Mouse (Mus musculus) urinary bladder, postnatal 10 days (tissue): ENCODE data around the gene Rab3il1.

Experiments used
- DNase-seq: peaks from one replicate; pipeline ENCODE4 v3.0.0; 2022; ENCODE audit warnings: low spot score

The Rab3il1 gene

GRCm38 (mm10) chr19:10013913-10014312, 12.4 kb downstream of the Rab3il1 start:
- no peak for DNase-seq

DNA sequence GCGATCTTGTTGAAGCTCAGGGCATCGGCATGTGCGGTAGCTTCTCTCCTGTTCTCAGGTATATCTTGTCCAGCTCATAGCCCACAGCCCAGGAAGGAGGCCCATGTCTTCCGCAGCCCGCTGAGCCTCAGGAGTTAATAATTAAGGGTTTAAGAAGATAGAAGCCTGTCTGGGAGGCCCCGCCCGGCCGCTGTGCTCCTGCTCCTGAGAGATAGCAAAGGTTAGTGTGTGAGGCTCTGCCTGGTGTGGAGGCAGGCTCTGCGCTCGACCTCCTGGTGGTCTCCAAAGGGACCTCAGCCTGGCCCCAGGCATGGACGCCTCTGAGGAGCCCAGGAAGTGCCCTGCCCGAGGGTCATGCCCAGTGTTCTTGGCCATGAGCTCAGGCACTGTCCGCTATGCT, 13.4 kb downstream of the Rab3il1 start:
- no peak for DNase-seq

GRCm38 (mm10) chr19:10015442-10015841, 14.0 kb downstream of the Rab3il1 start:
- DNase-seq, result no peak

GRCm38 (mm10) chr19:10016151-10016550, 14.7 kb downstream of the Rab3il1 start:
- no peak for DNase-seq

GRCm38 (mm10) chr19:10017637-10018526, 16.4 kb downstream of the Rab3il1 start:
- peak; percentile 47 for DNase-seq

DNA sequence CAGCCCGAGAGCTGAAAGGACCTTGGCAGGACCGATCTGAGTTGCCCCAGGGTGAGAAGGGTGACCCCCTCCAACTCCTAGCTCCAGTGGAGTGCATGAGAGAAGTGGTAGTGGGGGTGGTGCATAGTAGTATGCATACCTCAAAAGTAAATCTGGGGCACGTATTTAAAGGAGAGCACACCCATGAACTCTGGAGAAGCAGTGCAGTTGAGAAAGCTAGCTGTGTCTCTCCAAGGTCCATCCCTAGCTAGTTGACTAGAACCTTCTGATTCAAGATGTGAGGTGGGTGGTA, 17.0 kb downstream of the Rab3il1 start:
- DNase-seq, result no peak

- DNase-seq, result no peak
Observed at GRCm38 (mm10) chr19:10019214-10019760, 17.8 kb downstream of the Rab3il1 start.

DNA sequence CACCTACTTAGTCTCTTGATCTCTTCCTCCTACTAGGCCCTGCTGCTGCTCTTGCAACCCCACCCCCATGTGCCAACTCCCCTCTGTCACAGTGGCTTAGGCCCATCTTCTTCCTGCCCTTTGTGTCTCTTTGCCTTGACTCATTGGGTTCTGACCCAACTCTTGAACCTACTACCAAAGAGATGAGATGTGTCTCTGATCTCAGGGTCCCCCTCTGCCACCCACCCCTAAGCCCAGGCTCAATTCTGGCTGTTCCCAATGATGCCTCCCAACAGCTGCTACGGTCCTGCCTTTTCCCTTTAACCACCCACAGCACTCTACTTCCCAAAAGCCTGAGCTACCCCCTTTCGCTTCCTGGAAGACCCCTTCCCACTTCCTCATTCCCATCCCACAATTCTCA, 20.5 kb downstream of the Rab3il1 start:
- DNase-seq, result no peak

DNA sequence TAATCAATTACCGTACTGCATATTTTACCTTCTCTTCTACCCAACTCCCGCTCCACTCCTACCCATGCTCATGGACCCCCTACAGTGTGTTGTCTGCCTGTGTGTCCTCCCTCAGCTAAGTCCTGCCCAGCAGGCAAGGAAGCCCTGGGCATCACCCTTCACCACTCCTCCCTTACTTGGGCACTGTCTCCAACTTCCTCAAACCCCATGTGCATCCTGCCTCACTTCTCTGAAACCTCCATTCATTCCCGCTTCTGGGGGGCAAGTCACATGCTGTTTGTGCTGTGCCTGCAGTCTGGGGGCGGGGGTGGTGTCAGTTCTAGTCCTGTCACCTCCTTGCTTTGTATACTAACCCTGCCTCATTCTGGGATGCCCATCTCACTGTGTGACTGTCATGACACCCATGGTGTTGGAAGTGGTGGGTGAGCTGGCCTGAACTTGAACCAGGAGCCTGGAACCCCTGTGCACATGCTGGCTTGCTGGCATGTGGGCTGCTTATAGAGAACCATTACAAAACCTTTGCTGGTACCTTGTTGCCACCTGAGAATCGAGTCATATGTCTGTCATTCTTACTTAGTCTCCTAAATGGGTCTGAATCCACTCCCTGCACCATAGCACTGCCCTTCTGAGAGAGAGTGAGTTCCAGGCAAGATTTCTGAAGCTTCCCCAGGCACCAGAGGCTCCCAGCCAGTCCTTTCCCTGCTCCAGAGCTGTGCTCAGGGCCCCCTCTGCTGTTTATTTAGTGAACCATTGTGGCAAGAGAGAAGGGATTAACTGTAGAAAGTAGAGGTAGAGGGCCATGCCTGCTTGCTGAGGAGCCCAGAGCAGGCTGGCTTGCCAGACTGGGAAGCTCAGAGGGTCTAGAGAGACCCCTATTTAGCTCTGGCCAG, 21.2 kb downstream of the Rab3il1 start:
- DNase-seq, result no peak

DNA sequence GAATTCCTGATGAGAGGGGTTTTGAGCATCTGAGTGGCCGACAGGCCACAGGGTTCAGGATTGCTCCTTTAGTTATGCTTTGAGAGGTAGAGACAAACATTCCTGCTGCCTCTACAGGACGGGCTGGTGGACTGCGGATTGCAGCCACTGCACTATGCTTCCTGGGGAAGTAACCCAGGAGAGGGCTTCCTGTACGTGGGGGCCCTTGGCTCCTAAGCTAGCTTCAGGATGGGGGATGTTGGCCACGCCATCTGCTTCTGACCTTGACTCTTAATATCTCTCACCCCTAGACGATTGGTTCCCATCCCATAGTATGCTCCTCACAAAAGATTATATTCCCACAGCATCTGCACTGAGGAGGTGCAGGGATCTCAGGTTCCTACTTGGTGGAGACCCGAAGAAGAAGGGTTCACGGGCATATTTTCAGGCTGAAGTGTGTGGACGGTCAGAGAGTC, 21.9 kb downstream of the Rab3il1 start:
- DNase-seq, result no peak

GRCm38 (mm10) chr19:10025169-10025875, 23.9 kb downstream of the Rab3il1 start:
- no peak for DNase-seq

DNA sequence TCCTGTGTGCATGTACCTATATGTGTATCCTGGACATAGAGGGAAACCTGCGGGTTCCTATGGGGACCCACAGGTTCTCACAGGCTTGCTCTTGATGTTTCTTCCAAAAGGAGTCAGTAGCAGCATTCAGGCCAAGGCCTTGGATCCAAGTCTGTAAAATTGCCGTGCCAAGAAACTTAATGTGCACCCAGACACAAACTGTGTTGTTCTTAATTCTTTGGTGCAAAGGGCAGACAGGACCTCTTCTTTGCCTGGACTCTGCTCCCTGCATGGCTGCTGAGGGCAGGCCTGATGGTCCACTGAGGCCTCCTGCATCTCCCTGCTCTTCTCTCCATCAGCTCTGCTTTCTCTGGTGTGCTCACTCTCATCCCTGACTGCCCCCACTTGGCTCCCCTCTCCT, 28.3 kb downstream of the Rab3il1 start:
- DNase-seq, result no peak

GRCm38 (mm10) chr19:10033211-10033973, 31.9 kb downstream of the Rab3il1 start:
- no peak for DNase-seq

- DNase-seq, result no peak
Observed at GRCm38 (mm10) chr19:10034356-10034755, 32.9 kb downstream of the Rab3il1 start.

DNA sequence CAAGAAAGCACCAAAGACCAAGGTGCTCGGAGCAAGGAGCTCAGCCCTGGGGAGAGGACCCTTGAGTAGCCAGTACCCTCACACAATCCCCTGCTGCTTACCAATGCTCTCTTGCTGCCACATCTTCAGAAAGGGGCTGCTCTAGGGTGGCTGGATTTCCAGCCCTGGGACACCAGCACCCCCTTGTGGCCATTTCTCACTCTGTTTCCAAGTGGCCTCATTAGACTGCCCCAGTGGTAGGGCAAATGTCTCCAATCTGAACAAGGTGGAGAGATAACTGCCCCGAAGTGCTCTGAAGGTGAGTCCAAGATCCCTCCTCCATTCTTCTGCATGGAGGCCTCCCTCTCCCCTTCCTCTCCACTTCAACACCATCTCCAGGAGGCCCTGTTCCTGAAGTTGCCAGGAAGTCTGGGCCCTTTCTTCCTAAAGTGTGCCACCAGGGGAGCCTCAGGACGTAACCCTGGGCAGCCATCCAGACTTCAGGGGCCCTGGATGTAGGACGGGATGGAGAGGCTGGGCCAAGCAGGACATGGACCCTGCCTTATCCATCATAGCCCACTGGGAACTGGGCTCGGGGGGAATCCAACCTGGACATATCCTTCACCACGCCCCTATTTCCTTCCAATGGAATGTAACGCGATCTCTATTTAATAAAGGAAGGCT, 33.4 kb downstream of the Rab3il1 start:
- peak; percentile 54 for DNase-seq

DNA sequence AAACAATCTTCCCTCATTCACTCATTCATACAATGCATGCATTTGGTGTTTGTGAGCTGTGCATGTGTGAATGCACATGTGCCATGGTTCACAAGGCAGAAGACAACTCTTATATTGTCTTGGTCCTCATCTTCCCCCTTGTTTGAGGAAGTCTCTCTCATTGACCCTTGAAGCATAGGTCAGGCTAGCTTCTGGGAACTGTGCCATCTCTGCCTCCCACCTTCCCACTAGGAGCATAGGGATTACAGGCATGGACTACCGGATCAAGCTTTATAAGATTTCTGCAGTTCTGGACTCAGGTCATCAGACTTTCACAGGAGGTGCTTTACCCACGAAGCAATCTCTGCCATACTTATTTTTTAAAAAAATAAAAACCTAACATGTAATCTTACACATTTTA, 36.1 kb downstream of the Rab3il1 start:
- DNase-seq, result no peak

DNA sequence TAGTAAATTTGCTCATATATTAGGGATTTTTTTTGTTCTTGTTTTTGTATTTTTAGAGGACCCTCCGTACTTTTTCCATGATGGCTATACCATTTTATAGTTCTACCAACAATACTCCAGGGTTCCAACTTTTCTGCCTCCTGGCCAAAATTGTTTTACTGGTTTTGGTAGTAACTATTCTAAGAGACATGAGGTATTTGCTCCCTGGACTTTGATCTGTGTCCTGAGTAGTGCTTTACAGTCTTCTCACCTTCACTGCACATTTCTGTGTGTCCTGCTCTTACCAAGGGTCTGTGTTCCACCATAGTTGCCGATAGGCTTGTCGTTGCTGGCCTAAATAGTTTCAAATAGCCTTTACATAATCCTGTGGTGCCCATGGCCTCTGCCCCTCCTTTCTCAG, 36.9 kb downstream of the Rab3il1 start:
- no peak for DNase-seq

GRCm38 (mm10) chr19:10038910-10039309, 37.4 kb downstream of the Rab3il1 start:
- no peak for DNase-seq

- DNase-seq, result no peak
Observed at GRCm38 (mm10) chr19:10039615-10040014, 38.1 kb downstream of the Rab3il1 start.

GRCm38 (mm10) chr19:10040866-10041387, 39.5 kb downstream of the Rab3il1 start:
- no peak for DNase-seq
